ENCODE assay signal across 26 mouse cellular contexts in the genomic region with DNA sequence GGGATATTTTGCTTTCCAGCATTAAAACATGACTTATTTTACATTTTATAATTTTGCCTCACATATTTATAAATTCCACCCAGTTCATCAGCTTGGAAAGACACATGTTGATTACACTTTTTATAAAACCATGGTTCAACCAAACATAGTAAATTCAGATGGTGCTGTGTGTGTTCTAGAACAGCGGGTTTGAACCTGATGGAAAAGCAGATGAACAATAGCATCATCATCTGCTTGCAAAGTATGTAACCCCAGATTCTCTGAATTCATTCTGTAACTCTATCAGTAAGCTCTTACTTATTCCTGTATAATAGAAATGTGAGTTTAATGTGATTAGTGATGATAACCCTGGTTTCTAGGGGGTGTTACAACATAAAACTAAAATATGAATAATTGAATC.
"Had no signal": no experiment of that assay in that cellular context is flagged by ENCODE, and none has a peak within 500 bp of the region (broad histone marks: within the 10 kb centered on the region; RNA-seq: fewer than 3 reads in every experiment).

No protein-coding gene starts in this region.

- H3K27ac ChIP-seq: hindbrain, embryonic 13.5 days; hindbrain, postnatal 0 days; kidney, postnatal 0 days; limb, embryonic 10.5 days; limb, embryonic 12.5 days; liver, embryonic 13.5 days; liver, embryonic 15.5 days had no signal

- H3K9me3 ChIP-seq: heart, embryonic 10.5 days; heart, embryonic 12.5 days; heart, embryonic 15.5 days; hindbrain, embryonic 13.5 days; hindbrain, embryonic 15.5 days; kidney, embryonic 15.5 days; limb, embryonic 10.5 days; limb, embryonic 12.5 days; liver, embryonic 13.5 days; liver, embryonic 15.5 days had no signal

- H3K9ac ChIP-seq: forebrain, postnatal 0 days; heart, embryonic 12.5 days; heart, embryonic 15.5 days; hindbrain, embryonic 13.5 days; hindbrain, embryonic 15.5 days; kidney, embryonic 15.5 days; limb, embryonic 12.5 days; liver, embryonic 13.5 days; liver, embryonic 15.5 days had no signal

- H3K27me3 ChIP-seq: heart, embryonic 12.5 days; heart, embryonic 15.5 days; hindbrain, embryonic 13.5 days; hindbrain, embryonic 15.5 days; kidney, embryonic 15.5 days; limb, embryonic 12.5 days; liver, embryonic 13.5 days; liver, embryonic 15.5 days had no signal

- DNase-seq: forebrain, postnatal 0 days; gastrocnemius, postnatal 14 days; gastrocnemius, postnatal 36 days; heart, adult 18-20 months; heart, postnatal 14 days; heart, postnatal 36 days; kidney, adult 11 months; kidney, adult 2 months; kidney, adult 9 months; kidney, postnatal 14 days; kidney, postnatal 36 days; liver; liver, embryonic 13.5 days had no signal

- ATAC-seq: forebrain, postnatal 0 days; hindbrain, postnatal 0 days; intestine, embryonic 16.5 days had no signal

- H3K36me3 ChIP-seq: heart, embryonic 10.5 days; heart, embryonic 12.5 days; heart, embryonic 15.5 days; hindbrain, embryonic 13.5 days; hindbrain, embryonic 15.5 days; kidney, embryonic 15.5 days; limb, embryonic 10.5 days; limb, embryonic 12.5 days; liver, embryonic 13.5 days; liver, embryonic 15.5 days had no signal

- H3K4me3 ChIP-seq: heart, embryonic 10.5 days; heart, embryonic 12.5 days; heart, embryonic 15.5 days; hindbrain, embryonic 13.5 days; hindbrain, embryonic 15.5 days; kidney, embryonic 15.5 days; limb, embryonic 10.5 days; limb, embryonic 12.5 days; liver, embryonic 13.5 days; liver, embryonic 15.5 days had no signal

- H3K4me1 ChIP-seq: liver, embryonic 13.5 days; liver, embryonic 15.5 days had no signal

- H3K4me2 ChIP-seq: heart, embryonic 12.5 days; heart, embryonic 15.5 days; hindbrain, embryonic 13.5 days; hindbrain, embryonic 15.5 days; kidney, embryonic 15.5 days; limb, embryonic 12.5 days; liver, embryonic 11.5 days; liver, embryonic 13.5 days; liver, embryonic 15.5 days had no signal
